Mouse (Mus musculus): ENCODE results near the gene Epb41l4b.

DNA sequence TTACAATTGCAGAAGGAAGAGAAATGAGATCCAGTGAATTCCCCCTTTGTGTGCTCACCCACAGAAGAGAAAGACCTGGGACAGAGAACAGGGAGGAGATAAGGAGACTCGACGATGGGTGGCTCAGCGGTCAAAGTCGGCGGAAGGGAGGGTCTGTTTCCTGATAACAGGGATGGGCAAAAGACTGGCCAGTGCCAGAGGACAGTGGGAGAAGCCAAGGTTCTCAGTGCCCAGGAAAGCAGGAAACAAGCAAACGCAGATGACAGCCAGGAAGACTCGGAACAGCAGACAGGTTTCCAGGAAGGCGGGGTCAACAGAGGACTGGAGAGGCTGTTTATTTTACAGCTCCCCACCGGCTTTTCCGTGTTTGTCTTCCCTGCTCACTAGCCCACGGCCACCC lies 20.2 kb downstream of the Epb41l4b start:
- TF ChIP-seq CTCF (IDR thresholded peaks at IDR 0.05; ENCODE audit: borderline replicate concordance, insufficient read depth, low read depth, low read length) = no peak
- no peak for TF ChIP-seq POLR2A (IDR thresholded peaks at IDR 0.05; ENCODE audit: borderline replicate concordance, insufficient read depth, low read length)

Data from cerebellum, adult 2 months (tissue).